Mouse (Mus musculus) hindbrain, embryonic 16.5 days (tissue): ENCODE results near the gene Gm9195. TPM values are rescaled to one million over a fixed set of nuclear protein-coding genes. Genes with fewer than 3 reads are reported as not detected.

ENCODE experiments used
- ATAC-seq: fragments of 200-750 bp; cut with Nextera tagmentation; 2 replicates; pipeline ENCODE4 v1.8.0; 2017; ENCODE audit warnings: moderate TSS enrichment, moderate library complexity
- H3K27ac ChIP-seq: fragments of 300-500 bp; sonication (generic); 2 replicates; pipeline ENCODE4 v1.5.1; 2014; ENCODE audit warnings: low read depth, mild to moderate bottlenecking, control low read depth, low read length, moderate library complexity
- H3K27me3 ChIP-seq: fragments of 300-500 bp; sonication (generic); replicated peaks from 2 replicates; pipeline ENCODE4 v1.6.1; 2014; ENCODE audit warnings: low read length; ENCODE audit not compliant: control insufficient read depth, insufficient read depth
- H3K36me3 ChIP-seq: fragments of 300-500 bp; sonication (generic); 2 replicates; pipeline ENCODE4 v1.6.1; 2014; ENCODE audit warnings: mild to moderate bottlenecking, low read length, moderate library complexity, mixed read lengths; ENCODE audit not compliant: control insufficient read depth, insufficient read depth
- H3K4me1 ChIP-seq: fragments of 300-500 bp; sonication (generic); 2 replicates; pipeline ENCODE4 v1.6.1; 2014; ENCODE audit warnings: low read depth, low read length; ENCODE audit not compliant: control insufficient read depth, insufficient read depth
- H3K4me2 ChIP-seq: fragments of 300-500 bp; sonication (generic); 2 replicates; pipeline ENCODE4 v1.6.1; 2014; ENCODE audit warnings: mild to moderate bottlenecking, low read length, control low read depth, moderate library complexity
- H3K4me3 ChIP-seq: fragments of 300-500 bp; sonication (generic); 2 replicates; pipeline ENCODE4 v1.5.1; 2014; ENCODE audit warnings: mild to moderate bottlenecking, low read length, control low read depth, moderate library complexity
- H3K9ac ChIP-seq: fragments of 300-500 bp; sonication (generic); 2 replicates; pipeline ENCODE4 v1.6.1; 2014; ENCODE audit warnings: low read depth, mild to moderate bottlenecking, control low read depth, low read length, moderate library complexity
- H3K9me3 ChIP-seq: fragments of 300-500 bp; sonication (generic); 2 replicates; pipeline ENCODE4 v1.6.1; 2014; ENCODE audit warnings: mild to moderate bottlenecking, low read length, moderate library complexity; ENCODE audit not compliant: control insufficient read depth
- WGBS: fragments of 180-500 bp; shearing (Covaris S2); extraction: QIAGEN DNeasy Blood & Tissue Kit; methylation state at CpG from one replicate; pipeline ENCODE4 v1.1.7; 2014; 5-methylcytosine and 5-hydroxymethylcytosine counted together
- polyA plus RNA-seq: library from polyadenylated mRNA; unstranded; fragments of >200 nt; fragmentation: Nextera tagmentation; extraction: Ambion mirVana; gene quantifications from 2 replicates; pipeline ENCODE4 v1.2.1, GENCODE M21; 2015

Gene Gm9195
- polyA plus RNA-seq, 1 experiment from 2014 or later, result not detected

DNA sequence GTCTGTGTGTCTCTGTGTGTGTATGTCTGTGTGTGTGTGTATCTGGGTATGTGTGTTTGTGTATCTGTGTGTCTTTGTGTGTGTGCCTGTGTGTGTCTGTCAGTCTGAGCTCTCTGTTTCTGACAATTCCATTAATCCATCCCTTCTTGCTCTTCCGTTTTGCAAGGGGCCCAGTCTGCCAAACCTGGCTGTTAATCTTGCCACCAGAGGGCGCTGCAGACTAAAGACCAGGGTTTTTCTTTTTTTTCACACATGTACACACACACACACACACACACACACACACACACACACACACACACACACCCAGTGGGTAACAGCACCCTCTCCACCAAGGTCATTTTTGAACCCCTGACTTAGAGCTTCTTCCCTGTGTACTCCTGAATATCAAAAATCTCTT is 114.4 kb downstream of the Gm9195 start:
- Histone ChIP-seq H3K4me1 (no peaks in the 10 kb centered on the region), H3K27me3 (no peaks in the 10 kb centered on the region), H3K4me3 (no peak overlapping the region), H3K27ac (no peak overlapping the region), H3K9me3 (no peaks in the 10 kb centered on the region), H3K9ac (no peak overlapping the region), H3K36me3 (no peaks in the 10 kb centered on the region), H3K4me2 (no peak overlapping the region)
- WGBS, result 9% methylated on average over 2 of the region's 2 CpGs
- ATAC-seq, result no peak

Other genes starting within 250 kb of the Gm9195 start
- 46.2 and 57.1 TPM in 2 replicates for gene Fndc3a, start 218.2 kb upstream of the Gm9195 start, polyA plus RNA-seq